Mouse (Mus musculus): ENCODE data around the gene Mxd1.

DNA sequence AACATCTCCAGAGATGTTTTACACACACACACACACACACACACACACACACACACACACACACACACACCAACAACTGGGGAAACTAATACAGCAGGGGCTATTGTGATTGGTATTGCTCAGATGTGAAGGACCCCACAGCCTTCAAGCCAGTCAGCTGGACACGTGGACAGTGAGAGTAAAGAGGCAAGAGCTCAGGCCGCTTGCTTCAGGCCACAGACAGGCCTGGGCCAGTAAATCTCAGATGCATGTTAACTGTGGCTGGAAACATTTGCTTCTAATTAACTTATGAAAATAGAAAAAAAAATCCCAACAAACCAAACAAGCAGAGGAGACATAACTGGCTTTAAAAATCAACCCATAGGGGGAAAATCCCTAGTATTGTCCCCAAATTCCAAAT is 31.1 kb downstream of the Mxd1 start:
- no peak for TF ChIP-seq CTCF (IDR thresholded peaks at IDR 0.05; ENCODE audit: low read depth)
- no peak for TF ChIP-seq EP300 (IDR thresholded peaks at IDR 0.05; ENCODE audit: low read depth)
